Mouse (Mus musculus): ENCODE measurements around the gene Osbpl6.
A peak's percentile ranks its signal among the peaks of the same experiment; 100 is the strongest.

The Osbpl6 gene

DNA sequence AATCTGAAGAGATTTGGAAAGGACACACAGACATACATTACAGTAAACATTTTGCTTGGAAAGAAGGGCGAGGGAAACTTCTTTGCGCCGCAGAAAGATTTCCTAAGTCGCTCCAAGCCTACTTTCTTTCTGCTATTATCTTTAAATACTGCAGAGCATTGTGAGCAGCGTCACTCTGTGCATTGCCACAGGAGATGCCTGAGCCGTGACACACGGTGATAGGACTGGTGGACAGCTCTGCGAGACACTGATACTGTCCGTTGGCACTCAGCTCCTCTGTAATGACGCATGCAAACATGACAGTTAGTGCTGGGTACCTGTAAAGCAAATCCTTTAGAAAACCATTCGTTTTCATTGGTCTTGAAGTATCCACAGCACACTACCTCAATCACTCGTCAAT, 224.0 kb downstream of the Osbpl6 start:
- DNase-seq (ENCODE audit: extremely low read depth, insufficient read length, low spot score), result no peak

DNA sequence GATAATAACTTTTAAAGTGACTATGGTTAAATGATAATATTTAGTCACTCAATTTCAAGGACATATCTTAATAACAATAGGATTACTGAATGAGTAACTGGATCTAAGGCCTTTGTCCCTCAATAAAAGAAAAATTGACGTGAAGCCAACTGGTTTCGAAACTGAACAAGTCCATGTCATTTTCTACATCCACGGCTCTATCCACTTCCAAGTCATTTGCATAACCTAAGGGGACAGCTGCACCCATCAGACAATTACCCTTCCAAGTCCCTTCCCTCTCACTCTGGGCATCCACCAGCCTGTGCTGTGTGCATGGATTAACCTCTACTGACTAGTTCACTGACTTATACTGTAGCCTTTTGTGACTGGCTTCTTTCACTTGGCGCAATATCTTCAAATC, 225.3 kb downstream of the Osbpl6 start:
- DNase-seq (ENCODE audit: extremely low read depth, insufficient read length, low spot score), result no peak

DNA sequence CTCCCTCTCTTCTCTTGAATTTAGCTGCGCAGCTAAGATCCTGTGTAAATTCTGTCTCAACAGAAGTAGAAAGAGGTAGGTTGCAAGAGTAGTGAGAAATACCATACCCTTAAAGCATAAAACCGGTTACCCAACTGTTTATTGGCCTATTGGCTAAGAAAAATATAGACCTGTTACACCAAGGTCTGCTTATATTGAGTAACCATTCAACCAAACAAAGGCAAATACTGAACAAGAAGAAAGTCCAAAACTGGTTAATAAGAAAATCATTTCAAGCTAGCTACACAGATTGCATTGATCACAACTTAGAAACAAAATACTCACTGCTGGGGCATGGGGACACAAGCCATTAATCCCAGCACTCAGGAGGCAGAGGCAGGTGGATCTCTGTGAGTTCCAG, 233.3 kb downstream of the Osbpl6 start:
- DNase-seq (ENCODE audit: extremely low read depth, insufficient read length, low spot score), result no peak

DNA sequence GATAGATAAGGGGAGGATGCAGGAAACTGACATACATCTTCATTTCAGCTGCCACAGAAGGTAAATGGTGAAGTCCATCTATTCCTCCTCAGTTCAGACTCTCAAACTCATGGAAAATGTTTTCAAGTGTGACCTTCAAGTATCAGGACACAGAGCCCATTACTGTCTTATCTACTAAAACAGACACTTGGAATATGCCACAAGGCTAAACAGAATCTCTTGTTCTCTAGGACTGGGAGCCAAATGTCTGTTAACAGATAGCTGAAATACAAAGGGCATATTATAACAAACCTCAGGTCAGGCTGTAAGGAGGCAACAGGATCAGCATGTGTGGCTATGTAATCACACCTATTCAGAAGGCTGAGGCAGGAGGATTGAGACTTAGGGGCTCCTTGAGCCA, 237.5 kb downstream of the Osbpl6 start:
- DNase-seq (ENCODE audit: extremely low read depth, insufficient read length, low spot score), result no peak

DNA sequence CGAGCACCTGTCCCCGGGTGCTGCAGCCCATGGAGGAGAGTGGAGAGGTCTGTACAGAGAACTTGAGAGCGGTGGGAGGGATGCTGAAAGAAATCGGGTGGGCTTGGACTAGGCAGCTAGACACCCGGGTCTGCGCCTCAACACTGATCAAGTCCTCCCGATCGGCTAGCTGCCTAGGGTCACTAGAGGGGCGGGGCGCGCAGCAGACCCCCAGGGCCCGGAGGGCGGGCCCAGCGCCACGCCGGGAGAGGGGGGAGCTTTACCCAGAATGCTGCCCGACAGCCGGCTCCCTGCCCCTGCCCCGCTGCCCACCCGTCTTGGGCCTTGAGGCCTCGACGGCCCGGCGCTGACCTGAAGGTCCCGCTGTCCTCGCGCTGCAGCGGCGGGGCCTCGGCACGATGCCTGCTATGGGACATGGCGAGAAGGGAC, 241.1 kb downstream of the Osbpl6 start:
- DNase-seq (ENCODE audit: extremely low read depth, insufficient read length, low spot score), result no peak

DNA sequence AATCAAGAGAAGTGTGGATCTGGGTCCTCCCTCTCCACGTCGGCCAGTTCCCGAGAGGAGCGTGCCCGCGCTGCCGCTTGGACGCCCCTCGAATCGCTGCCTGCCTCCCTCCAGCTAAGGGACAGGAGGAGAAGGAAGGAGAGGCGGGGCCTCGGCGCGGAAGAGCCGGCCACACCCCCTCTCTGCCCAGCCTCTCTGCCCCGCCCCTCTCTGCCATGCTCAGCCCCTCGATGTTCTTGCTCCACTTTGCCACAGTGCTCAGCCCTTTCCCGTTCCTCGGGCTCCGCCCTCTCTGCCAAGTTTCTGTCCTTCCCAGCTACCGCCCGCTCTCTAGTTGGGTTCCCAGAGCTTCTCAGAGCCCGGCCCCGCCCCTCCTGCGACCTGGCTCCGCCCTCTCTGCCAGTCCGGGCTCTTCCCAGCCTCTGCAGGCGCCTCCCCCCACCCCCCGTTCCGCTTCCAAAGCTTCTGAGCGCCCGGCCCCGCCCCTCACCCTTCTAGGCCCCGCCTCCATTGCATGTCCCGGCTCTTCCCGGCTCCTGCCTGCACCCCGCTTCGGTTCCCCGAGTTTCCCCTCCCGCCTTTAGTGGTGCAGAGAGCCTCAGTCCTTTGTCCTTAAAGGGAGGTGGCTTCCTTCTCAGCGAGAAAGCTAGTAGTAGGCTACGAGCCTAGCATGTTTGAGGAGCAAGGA, 241.7 kb downstream of the Osbpl6 start, which contains the start of the genes Prkra and Pjvk:
TSS of gene Prkra (minus strand) at position 133 of the 688 bp plus-strand sequence.
TSS of gene Pjvk (plus strand) at position 594 of the 688 bp plus-strand sequence.
- DNase-seq (ENCODE audit: extremely low read depth, insufficient read length, low spot score), result peak; percentile 97

DNA sequence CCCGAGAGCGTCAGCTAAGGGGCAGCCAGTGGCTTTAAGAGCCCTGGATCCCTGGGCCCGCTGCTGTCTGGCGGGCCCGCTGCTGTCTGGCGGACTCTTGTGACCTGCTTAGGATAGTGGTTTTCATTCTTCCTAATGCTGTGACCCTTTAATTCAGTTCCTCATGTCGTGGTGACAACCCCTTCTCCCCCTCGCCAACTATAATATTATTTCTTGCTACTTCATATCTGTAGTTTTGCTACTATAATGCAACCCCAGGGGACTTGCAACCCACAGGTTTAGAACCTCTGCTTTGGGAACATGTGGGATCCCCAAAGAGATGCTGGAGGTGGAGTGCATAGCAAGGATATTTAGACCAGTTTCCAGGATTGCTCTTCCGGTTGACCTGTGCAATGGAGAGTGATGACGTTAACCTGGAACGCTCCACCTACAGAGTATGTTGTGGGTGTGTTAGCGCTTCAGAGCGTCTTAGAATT, 242.4 kb downstream of the Osbpl6 start:
- no peak for DNase-seq (ENCODE audit: extremely low read depth, insufficient read length, low spot score)
